Mouse (Mus musculus): ENCODE results near the gene Hopx. TPM values are rescaled to one million over a fixed set of nuclear protein-coding genes. Genes with fewer than 3 reads are reported as not detected.

Hopx gene
- polyA plus RNA-seq, 1 experiment from 2014 or later = 2.8 TPM

DNA sequence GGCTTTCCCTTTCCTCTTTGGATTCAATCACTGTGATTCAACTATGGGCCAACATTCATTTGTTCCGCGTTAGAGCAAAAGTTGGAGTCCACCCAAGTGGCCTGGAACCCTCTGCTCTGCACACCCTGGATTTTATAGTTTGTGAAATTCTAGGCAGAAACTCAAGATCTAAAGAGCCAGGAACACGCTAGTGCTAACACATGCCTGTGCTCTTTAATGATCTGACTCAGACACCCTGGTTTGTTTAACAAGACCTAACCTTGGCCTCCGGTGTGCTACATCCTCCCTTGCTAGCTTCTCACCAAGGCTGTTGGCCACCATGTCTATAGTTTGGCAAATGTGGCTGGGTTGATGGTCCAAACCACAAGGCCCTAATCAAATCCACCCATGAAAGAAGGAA is 34.2 kb downstream of the Hopx start:
- WGBS = 96% methylated on average over 4 of the region's 4 CpGs
- Histone ChIP-seq H3K4me2 (replicated peaks) (no peak overlapping the region), H3K9ac (no peak overlapping the region), H3K27ac (no peak overlapping the region), H3K36me3 (no peaks in the 10 kb centered on the region), H3K4me3 (no peak overlapping the region), H3K9me3 (replicated peaks) (0 out of 2 replicates have a peak, but pooled peaks cover 3% of the 10 kb centered on the region), H3K4me1 (no peaks in the 10 kb centered on the region), H3K27me3 (no peaks in the 10 kb centered on the region)
- no peak for ATAC-seq (ENCODE audit: low FRiP score)

DNA sequence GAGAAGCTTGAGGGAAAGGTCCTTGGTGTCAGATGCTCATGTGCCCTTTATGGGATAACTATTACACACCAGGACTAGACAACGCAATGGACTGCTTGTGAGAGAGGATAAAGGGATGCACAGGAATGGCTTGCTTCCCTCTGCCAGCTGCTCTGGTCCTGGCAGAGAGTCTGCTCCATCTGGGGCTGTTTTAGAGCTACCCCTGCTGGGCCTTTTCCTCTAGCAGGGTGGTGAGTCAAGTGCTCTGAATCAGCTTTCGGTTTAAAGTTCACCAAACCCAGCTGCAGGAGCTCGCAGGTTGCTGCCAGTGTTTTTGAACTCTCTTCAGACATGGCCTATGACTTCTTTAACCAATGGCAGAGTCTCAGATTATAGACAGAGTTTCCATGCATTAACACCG is 39.0 kb downstream of the Hopx start:
- H3K4me3 ChIP-seq = no peak overlapping the region
- H3K9ac ChIP-seq = no peak overlapping the region

DNA sequence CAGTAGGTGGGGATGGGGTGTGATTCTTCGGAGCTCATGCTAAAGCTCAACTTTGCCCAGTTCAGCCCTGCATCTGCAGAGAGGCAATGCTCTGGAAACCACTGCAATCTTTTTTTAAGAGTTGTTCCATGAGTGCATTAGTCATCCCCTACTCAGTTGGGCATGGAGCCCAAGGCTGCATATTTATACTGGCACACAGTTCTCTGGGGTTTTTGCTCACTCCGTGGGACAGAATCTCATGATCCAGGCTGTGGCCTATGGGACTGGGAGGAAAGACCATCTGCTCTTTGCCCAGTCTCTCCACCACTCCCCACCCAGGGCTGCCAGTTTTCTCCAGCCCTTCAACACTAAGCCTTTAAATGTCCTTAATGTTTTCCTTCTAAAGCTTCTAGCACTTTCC is 40.0 kb downstream of the Hopx start:
- H3K27ac ChIP-seq = no peak overlapping the region
- ATAC-seq (ENCODE audit: low FRiP score) = no peak
- no peaks in the 10 kb centered on the region for H3K36me3 ChIP-seq
- WGBS = 84% methylated on average over 2 of the region's 2 CpGs
- no peaks in the 10 kb centered on the region for H3K27me3 ChIP-seq
- no peak overlapping the region for H3K9ac ChIP-seq
- H3K9me3 ChIP-seq (replicated peaks) = 0 out of 2 replicates have a peak, but pooled peaks cover 3% of the 10 kb centered on the region
- H3K4me2 ChIP-seq (replicated peaks) = no peak overlapping the region
- H3K4me3 ChIP-seq = no peak overlapping the region
- H3K4me1 ChIP-seq = no peaks in the 10 kb centered on the region

More for the DNA sequence above, 39.0 kb downstream of the Hopx start:
- Histone ChIP-seq H3K27ac (no peak overlapping the region), H3K27me3 (no peaks in the 10 kb centered on the region), H3K36me3 (no peaks in the 10 kb centered on the region), H3K9me3 (replicated peaks) (0 out of 2 replicates have a peak, but pooled peaks cover 3% of the 10 kb centered on the region), H3K4me2 (replicated peaks) (no peak overlapping the region), H3K4me1 (no peaks in the 10 kb centered on the region)
- 90% methylated on average over 4 of the region's 4 CpGs for WGBS
- no peak for ATAC-seq (ENCODE audit: low FRiP score)

DNA sequence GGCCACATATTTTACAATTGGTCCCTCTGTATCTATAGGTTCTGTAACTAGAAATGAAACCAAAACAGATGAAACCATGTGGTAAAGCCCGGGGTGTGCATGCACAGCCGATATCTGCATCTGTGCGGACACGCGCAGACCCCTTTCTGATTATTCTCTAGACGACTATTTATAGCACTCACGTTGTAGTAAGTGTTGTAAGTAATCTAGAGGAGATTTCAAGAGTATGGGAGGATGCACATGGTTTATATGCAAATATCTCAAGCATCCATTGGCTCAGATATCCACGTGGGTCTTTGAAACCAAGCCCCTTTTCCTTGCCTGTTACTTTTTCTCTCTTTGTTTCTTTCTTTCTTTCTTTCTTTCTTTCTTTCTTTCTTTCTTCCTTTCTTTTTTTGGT is 41.1 kb downstream of the Hopx start:
- WGBS = 88% methylated on average over 8 of the region's 8 CpGs
- Histone ChIP-seq H3K4me2 (replicated peaks) (no peak overlapping the region), H3K27ac (no peak overlapping the region), H3K9ac (no peak overlapping the region), H3K4me3 (no peak overlapping the region), H3K36me3 (no peaks in the 10 kb centered on the region), H3K27me3 (no peaks in the 10 kb centered on the region), H3K9me3 (replicated peaks) (0 out of 2 replicates have a peak, but pooled peaks cover 3% of the 10 kb centered on the region), H3K4me1 (no peaks in the 10 kb centered on the region)
- no peak for ATAC-seq (ENCODE audit: low FRiP score)

DNA sequence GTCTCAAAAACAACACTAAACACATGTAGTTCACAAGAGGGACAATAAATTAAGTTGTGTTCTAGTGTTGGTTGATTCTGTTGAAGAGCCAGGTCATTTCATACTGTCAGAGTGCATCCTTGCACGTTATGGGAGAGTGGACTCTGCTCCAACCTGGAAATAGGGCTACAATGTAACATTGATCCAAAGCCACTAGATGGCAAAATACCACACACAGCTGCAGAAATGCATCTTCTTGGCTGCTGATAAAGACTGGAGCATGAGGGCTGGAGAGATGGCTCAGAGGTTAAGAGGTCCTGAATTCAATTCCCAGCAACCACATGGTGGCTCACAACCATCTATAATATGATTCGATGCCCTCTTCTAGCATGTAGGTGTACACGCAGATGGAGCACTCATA is 43.3 kb downstream of the Hopx start:
- H3K27ac ChIP-seq = no peak overlapping the region
- no peak overlapping the region for H3K4me2 ChIP-seq (replicated peaks)
- no peak overlapping the region for H3K9ac ChIP-seq
- no peak for ATAC-seq (ENCODE audit: low FRiP score)
- no peaks in the 10 kb centered on the region for H3K27me3 ChIP-seq
- H3K36me3 ChIP-seq = no peaks in the 10 kb centered on the region
- 83% methylated on average over 3 of the region's 3 CpGs for WGBS
- H3K9me3 ChIP-seq (replicated peaks) = no peaks in the 10 kb centered on the region
- no peak overlapping the region for H3K4me3 ChIP-seq
- H3K4me1 ChIP-seq = no peaks in the 10 kb centered on the region

DNA sequence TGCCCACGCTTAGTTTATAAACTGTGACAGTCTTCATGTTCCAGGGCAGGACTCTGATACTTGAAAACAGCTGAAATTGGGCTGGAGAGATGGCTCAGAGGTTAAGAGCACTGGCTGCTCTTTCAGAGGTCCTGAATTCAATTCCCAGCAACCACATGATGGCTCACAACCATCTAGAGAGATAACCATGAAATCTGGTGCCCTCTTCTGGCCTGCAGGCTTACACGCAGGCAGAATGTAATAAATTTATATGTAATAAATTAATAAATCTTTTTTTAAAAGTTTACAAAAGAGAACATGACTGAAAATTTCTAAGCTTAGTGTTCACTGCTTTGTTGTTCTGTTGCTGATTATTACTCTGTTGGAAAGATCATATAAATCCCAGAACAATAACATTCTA is 43.9 kb downstream of the Hopx start:
- no peak for ATAC-seq (ENCODE audit: low FRiP score)
- Histone ChIP-seq H3K4me3 (no peak overlapping the region), H3K9ac (no peak overlapping the region), H3K4me1 (no peaks in the 10 kb centered on the region), H3K4me2 (replicated peaks) (no peak overlapping the region), H3K9me3 (replicated peaks) (no peaks in the 10 kb centered on the region), H3K36me3 (no peaks in the 10 kb centered on the region), H3K27me3 (no peaks in the 10 kb centered on the region), H3K27ac (no peak overlapping the region)
- WGBS = 90% methylated on average over 2 of the region's 2 CpGs

DNA sequence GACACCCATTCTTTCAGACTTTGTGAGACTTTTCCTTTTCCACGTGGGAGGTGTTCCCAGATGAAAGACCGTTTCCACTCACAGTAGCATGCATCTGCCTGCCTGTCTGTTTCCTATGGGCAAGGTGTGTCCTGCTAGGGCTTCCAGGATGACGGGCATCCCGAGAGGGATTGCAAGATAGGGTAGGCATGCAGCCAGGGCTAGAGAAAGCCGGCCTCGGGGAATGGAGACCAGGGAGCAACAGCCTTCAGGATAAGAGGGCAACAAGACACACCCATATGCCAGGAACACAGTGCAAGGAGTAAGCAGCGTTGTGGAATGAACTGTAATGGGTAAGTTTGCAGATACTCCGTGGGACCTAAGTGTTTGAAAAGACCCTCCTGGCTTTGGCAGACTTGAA is 47.6 kb downstream of the Hopx start:
- Histone ChIP-seq H3K4me2 (replicated peaks) (no peak overlapping the region), H3K9me3 (replicated peaks) (no peaks in the 10 kb centered on the region), H3K4me1 (no peaks in the 10 kb centered on the region), H3K27me3 (no peaks in the 10 kb centered on the region), H3K4me3 (no peak overlapping the region), H3K27ac (no peak overlapping the region), H3K36me3 (no peaks in the 10 kb centered on the region), H3K9ac (no peak overlapping the region)
- 79% methylated on average over 8 of the region's 8 CpGs for WGBS
- ATAC-seq (ENCODE audit: low FRiP score) = no peak

DNA sequence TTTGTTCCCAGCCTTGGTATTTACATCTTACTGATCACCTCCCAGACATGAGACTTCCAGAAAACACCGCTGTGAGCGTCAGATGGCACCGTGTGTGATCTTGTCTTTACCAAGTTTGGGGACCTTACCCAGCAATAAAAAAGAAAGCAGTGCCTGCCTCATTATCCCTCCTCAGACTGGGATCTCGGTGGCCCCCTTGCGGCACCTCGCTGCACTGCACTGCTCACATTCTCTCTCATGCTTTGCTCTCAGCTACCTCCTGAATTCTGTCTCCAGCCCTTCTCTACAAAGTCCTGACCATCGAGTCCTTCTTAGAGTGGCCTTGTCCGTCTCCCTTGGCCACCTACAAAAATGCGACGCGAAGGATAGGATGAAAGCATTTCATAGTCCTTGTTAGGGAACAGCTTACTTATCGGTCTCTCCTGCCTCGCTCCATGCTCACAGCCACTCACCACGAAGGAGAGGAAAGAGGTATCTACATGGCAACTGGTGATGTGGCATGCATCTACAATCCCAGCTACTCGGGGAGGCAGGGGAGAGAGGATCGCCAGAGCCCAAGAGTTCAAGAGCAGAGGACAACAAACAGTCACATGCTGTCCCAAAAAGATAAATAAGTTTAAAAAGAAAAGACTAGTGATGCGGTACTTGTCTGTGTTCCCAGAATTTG is 53.4 kb downstream of the Hopx start:
- Histone ChIP-seq H3K4me2 (replicated peaks) (no peak overlapping the region), H3K4me3 (no peak overlapping the region), H3K9me3 (replicated peaks) (no peaks in the 10 kb centered on the region), H3K4me1 (peaks cover 3% of the 10 kb centered on the region; the same call in 1 of the 2 replicates), H3K27ac (no peak overlapping the region), H3K9ac (no peak overlapping the region), H3K36me3 (no peaks in the 10 kb centered on the region), H3K27me3 (no peaks in the 10 kb centered on the region)
- ATAC-seq (ENCODE audit: low FRiP score) = no peak
- WGBS = 32% methylated on average over 17 of the region's 17 CpGs

DNA sequence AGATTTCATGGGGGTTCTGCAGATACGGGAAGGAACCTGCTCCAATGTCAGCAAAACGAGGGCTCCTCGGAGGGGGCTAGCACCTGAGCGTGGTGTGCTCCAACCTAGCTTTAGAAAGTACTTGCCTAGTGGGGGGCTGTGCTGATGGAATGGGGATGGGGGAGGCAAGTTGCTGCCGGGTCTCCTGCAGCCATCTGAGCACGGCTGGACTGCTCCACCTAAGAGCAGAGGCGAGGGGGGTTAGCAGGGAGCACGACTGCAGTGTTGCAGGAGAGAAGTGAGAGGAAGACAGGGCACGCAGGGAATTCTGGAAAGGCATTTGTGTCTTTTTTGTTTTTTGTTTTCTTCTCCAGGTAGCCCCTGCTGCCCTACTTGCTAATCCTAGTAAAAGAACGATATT is 54.6 kb downstream of the Hopx start:
- no peaks in the 10 kb centered on the region for H3K27me3 ChIP-seq
- H3K4me1 ChIP-seq = peaks cover 3% of the 10 kb centered on the region; the same call in 1 of the 2 replicates
- H3K4me3 ChIP-seq = no peak overlapping the region
- H3K36me3 ChIP-seq = no peaks in the 10 kb centered on the region
- WGBS = 33% methylated on average over 10 of the region's 10 CpGs
- H3K27ac ChIP-seq = no peak overlapping the region
- H3K9ac ChIP-seq = no peak overlapping the region
- no peak for ATAC-seq (ENCODE audit: low FRiP score)
- no peak overlapping the region for H3K4me2 ChIP-seq (replicated peaks)
- H3K9me3 ChIP-seq (replicated peaks) = no peaks in the 10 kb centered on the region

DNA sequence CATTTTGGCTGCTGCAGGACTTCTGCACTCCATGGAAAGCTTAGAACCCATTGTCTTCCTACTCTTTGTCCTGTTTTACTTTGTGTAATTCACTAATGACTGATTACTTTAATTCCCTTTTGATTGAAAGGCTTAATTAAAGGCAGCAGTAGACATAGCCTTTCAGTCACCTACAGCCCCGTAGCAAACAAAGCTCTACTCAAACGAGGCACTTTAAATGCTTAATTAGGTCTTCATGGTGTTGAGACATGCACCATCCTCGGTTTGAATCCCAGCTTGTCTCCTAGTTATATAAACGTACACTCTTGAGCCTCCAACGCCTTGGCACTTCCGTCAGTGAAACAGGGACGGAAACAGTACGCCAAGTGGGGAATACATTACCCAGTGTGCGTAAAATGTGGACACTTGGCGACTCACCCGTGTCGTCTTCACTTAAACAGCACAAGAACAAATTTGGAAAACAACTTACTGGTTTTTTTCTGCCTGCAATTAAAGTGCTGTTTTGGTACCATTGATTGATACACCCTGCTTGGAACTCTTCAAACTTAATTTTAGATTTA is 58.0 kb downstream of the Hopx start:
- H3K9ac ChIP-seq = no peak overlapping the region
- no peak overlapping the region for H3K4me3 ChIP-seq
- H3K27ac ChIP-seq = no peak overlapping the region
- ATAC-seq (ENCODE audit: low FRiP score) = no peak
- no peak overlapping the region for H3K4me2 ChIP-seq (replicated peaks)
- H3K27me3 ChIP-seq = no peaks in the 10 kb centered on the region
- peaks cover 3% of the 10 kb centered on the region; the same call in 1 of the 2 replicates for H3K4me1 ChIP-seq
- H3K9me3 ChIP-seq (replicated peaks) = no peaks in the 10 kb centered on the region
- WGBS = 61% methylated on average over 12 of the region's 12 CpGs
- no peaks in the 10 kb centered on the region for H3K36me3 ChIP-seq

DNA sequence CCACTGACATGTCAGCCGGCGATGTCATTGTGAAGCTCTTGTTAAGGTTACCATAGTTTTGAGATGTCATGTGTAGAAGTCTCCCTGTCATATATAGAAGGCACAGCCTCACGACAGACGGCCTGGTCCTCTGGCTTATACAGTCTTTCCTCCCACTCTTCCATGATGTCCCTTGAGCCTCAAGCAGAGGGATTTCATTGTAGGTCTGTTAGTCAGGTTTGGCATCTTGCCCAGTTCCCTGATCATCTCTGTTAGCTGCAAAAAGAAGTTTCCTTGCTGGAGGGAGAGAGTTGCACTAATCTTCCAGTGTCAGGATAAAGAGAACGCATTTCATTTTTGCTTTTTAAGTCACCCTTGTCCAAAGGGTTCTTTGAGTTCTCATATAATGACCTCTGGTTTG is 62.3 kb downstream of the Hopx start:
- Histone ChIP-seq H3K27ac (no peak overlapping the region), H3K36me3 (no peaks in the 10 kb centered on the region), H3K27me3 (no peaks in the 10 kb centered on the region), H3K9ac (no peak overlapping the region), H3K4me1 (no peaks in the 10 kb centered on the region), H3K4me3 (no peak overlapping the region), H3K4me2 (replicated peaks) (no peak overlapping the region), H3K9me3 (replicated peaks) (no peaks in the 10 kb centered on the region)
- WGBS = 93% methylated on average over 5 of the region's 5 CpGs
- ATAC-seq (ENCODE audit: low FRiP score) = no peak

DNA sequence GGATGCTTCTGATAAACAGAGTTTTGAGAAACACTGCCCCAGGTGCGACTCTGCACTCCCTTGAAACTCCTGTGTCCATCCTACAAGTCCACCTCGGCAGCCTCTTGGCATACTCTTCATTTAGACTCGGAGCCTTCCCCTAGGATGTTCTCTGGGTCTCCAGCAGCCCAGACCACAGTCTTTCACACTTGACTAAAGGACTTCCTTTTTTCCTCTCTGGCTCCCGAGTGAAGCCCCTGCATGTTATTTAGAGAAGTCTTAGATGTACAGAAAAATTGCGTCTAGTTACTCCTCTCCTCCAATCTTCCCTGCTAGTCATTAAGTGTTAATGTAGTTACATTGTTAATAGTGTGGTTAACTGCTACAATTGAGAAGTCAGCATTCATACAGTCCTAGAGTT is 70.6 kb downstream of the Hopx start:
- no peak for ATAC-seq (ENCODE audit: low FRiP score)
- WGBS = 74% methylated on average over 5 of the region's 5 CpGs
- H3K36me3 ChIP-seq = no peaks in the 10 kb centered on the region

DNA sequence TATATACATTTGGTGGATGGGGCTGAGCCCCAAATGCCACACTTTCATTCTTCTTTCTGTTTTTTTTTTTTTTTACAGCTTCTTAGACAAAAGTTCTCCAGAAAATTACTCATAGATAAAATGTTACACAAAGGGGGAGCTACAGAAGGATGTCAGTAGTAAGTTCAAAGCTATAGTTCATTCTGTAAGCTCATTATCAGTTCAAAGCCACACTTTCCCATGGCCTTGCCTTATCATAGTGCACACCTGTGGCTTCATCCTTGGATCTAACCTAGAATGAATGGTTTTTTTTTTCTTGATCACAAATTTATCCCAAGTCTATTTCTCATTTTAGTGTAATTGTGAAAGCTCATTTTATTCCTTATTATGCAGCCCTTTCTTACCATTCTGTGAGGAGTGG is 75.5 kb downstream of the Hopx start:
- no peaks in the 10 kb centered on the region for H3K9me3 ChIP-seq (replicated peaks)

More for the DNA sequence above, 70.6 kb downstream of the Hopx start:
- no peak overlapping the region for H3K4me2 ChIP-seq (replicated peaks)
- H3K4me1 ChIP-seq = no peaks in the 10 kb centered on the region
- H3K9ac ChIP-seq = no peak overlapping the region
- no peaks in the 10 kb centered on the region for H3K27me3 ChIP-seq
- no peaks in the 10 kb centered on the region for H3K9me3 ChIP-seq (replicated peaks)
- H3K4me3 ChIP-seq = no peak overlapping the region
- no peak overlapping the region for H3K27ac ChIP-seq

More for the DNA sequence above, 75.5 kb downstream of the Hopx start:
- Histone ChIP-seq H3K27ac (no peak overlapping the region), H3K27me3 (no peaks in the 10 kb centered on the region), H3K4me3 (no peak overlapping the region), H3K36me3 (no peaks in the 10 kb centered on the region), H3K9ac (no peak overlapping the region), H3K4me2 (replicated peaks) (no peak overlapping the region), H3K4me1 (no peaks in the 10 kb centered on the region)
- ATAC-seq (ENCODE audit: low FRiP score) = no peak

All from hindbrain, embryonic 12.5 days (tissue).